Mouse (Mus musculus) limb, embryonic 15.5 days (tissue): ENCODE data around the gene Mrc1. TPM values are rescaled to one million over a fixed set of nuclear protein-coding genes. Genes with fewer than 3 reads are reported as not detected.
"Not testable (repeated sequence)": the region's sequence is repeated elsewhere in the genome, so short reads cannot be mapped to it uniquely, and the experiment has no call there.

ENCODE experiments used
- ATAC-seq: fragments of 200-750 bp; cut with Nextera tagmentation; 2 replicates; pipeline ENCODE4 v1.8.0; 2017; ENCODE audit warnings: low read depth, moderate TSS enrichment; ENCODE audit not compliant: insufficient number of reproducible peaks, low FRiP score, low TSS enrichment
- H3K27ac ChIP-seq: fragments of 300-500 bp; sonication (generic); 2 replicates; pipeline ENCODE4 v1.5.1; 2015; ENCODE audit warnings: moderate library complexity, mild to moderate bottlenecking, inconsistent platforms
- H3K27me3 ChIP-seq: fragments of 300-500 bp; sonication (generic); 2 replicates; pipeline ENCODE4 v1.6.1; 2015; ENCODE audit warnings: inconsistent platforms
- H3K36me3 ChIP-seq: fragments of 300-500 bp; sonication (generic); 2 replicates; pipeline ENCODE4 v1.6.1; 2015; ENCODE audit warnings: inconsistent platforms
- H3K4me1 ChIP-seq: fragments of 300-500 bp; sonication (generic); 2 replicates; pipeline ENCODE4 v1.6.1; 2015; ENCODE audit warnings: inconsistent platforms
- H3K4me2 ChIP-seq: fragments of 300-500 bp; sonication (generic); 2 replicates; pipeline ENCODE4 v1.6.1; 2015; ENCODE audit warnings: mild to moderate bottlenecking, inconsistent platforms
- H3K4me3 ChIP-seq: fragments of 300-500 bp; sonication (generic); 2 replicates; pipeline ENCODE4 v1.5.1; 2015; ENCODE audit warnings: mild to moderate bottlenecking, inconsistent platforms
- H3K9ac ChIP-seq: fragments of 300-500 bp; sonication (generic); 2 replicates; pipeline ENCODE4 v1.6.1; 2015; ENCODE audit warnings: inconsistent platforms
- H3K9me3 ChIP-seq: fragments of 300-500 bp; sonication (generic); 2 replicates; pipeline ENCODE4 v1.6.1; 2016; ENCODE audit warnings: inconsistent platforms
- WGBS: fragments of 180-500 bp; shearing (Covaris S2); methylation state at CpG from one replicate; pipeline ENCODE4 v1.1.7; 2015; 5-methylcytosine and 5-hydroxymethylcytosine counted together
- polyA plus RNA-seq: library from polyadenylated mRNA; unstranded; fragments of >200 nt; fragmentation: Nextera tagmentation; extraction: Ambion mirVana; gene quantifications from 2 replicates; pipeline ENCODE4 v1.2.1, GENCODE M21; 2015

The Mrc1 gene
- 13.0 and 13.1 TPM in 2 replicates for polyA plus RNA-seq

DNA sequence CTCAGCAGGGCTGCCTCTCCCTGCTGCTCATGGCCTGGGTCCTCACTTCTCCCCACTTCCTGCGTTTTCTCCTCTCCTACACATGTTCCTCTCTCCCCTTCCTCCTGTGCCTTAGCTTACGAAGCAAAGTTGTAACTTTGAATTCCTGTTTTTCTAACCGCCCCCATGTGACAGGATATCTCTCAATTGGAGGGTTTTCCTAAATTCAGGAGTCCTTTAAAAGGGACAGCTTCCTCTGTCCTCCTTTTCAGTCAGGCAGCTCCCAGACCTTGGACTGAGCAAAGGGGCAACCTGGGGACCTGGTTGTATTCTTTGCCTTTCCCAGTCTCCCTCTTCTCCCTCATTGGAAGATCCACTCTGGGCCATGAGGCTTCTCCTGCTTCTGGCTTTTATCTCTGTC, at the start of gene Mrc1:
Gene Mrc1 (plus strand): TSS at position 244 of the 400 bp plus-strand sequence.
- 52% methylated on average over 3 of the region's 3 CpGs for WGBS
- no peaks in the 10 kb centered on the region for H3K9me3 ChIP-seq
- no peak within 1 kb of the TSS for H3K9ac ChIP-seq
- H3K4me3 ChIP-seq: no peak within 1 kb of the TSS
- no peaks in the 10 kb centered on the region for H3K36me3 ChIP-seq
- ATAC-seq: no peak
- no peaks in the 10 kb centered on the region for H3K27me3 ChIP-seq
- H3K4me2 ChIP-seq: no peak within 1 kb of the TSS
- H3K4me1 ChIP-seq: no peaks in the 10 kb centered on the region
- no peak within 1 kb of the TSS for H3K27ac ChIP-seq

DNA sequence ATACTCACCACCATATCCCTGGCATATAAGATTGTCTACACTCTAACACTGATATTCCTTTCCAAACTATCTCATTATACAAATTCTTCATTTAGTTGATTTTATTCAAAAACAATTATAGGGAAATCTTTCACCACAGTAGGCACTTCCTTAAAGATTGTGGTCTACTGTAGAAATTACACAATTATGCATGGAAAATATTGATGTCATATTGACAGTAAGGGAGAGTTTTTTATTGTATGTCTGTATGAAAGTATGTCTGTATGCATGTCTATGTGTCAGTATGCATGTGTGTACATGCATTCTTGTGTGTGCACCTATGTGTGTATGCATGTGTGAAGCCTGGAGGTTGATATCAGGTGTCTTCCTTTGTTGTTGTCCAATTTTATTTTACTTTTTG, 44.8 kb upstream of the Mrc1 start:
- H3K9me3 ChIP-seq: no peaks in the 10 kb centered on the region
- H3K27me3 ChIP-seq: no peaks in the 10 kb centered on the region
- H3K4me1 ChIP-seq: no peaks in the 10 kb centered on the region
- no peak overlapping the region for H3K4me3 ChIP-seq
- no peak overlapping the region for H3K9ac ChIP-seq
- H3K36me3 ChIP-seq: no peaks in the 10 kb centered on the region
- H3K4me2 ChIP-seq: no peak overlapping the region
- no peak for ATAC-seq
- H3K27ac ChIP-seq: no peak overlapping the region

DNA sequence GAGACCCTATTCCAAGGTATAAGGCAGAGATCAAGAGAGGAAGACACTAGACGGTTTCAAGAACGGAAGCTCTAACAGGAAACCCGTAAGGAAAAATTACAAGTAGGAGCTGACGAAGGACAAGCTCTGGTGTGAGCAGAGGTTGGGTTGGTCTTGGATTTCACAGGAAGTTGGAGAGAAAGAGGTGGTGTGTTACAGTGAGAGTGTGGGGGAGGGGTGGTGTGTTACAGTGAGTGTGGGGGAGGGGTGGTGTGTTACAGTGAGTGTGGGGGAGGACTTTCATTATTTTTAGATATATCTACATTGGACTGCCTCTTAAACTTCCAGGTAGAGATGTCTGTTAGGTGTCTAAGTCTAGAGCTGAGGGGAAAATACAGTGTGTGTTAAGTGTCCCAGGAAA, 38.5 kb upstream of the Mrc1 start:
- WGBS: 67% methylated on average over 4 of the region's 4 CpGs
- no peaks in the 10 kb centered on the region for H3K4me1 ChIP-seq
- H3K27me3 ChIP-seq: no peaks in the 10 kb centered on the region
- no peak overlapping the region for H3K27ac ChIP-seq
- no peak for ATAC-seq
- no peak overlapping the region for H3K4me2 ChIP-seq
- H3K9ac ChIP-seq: no peak overlapping the region
- no peaks in the 10 kb centered on the region for H3K36me3 ChIP-seq
- H3K9me3 ChIP-seq: no peaks in the 10 kb centered on the region
- H3K4me3 ChIP-seq: no peak overlapping the region

DNA sequence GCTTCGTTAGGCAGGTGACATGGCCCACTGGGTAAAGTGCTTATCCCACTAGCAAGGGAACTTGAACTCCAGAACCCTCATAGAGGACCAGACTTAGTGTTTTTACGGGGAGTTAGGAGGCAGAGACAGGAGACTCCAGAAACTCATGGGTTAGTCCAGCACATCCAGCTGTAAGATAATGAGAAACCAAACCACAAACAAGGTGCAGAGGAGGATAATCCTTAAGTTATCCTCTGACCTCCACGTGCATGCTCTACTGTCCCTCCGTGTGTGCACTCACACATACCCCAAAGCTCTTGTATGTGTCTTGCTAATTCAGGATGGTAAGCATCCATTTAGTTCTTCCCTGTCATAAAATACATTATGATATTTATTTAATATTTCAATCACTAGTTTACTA, 37.6 kb upstream of the Mrc1 start:
- no peaks in the 10 kb centered on the region for H3K36me3 ChIP-seq
- H3K4me3 ChIP-seq: no peak overlapping the region
- no peaks in the 10 kb centered on the region for H3K9me3 ChIP-seq
- H3K4me1 ChIP-seq: no peaks in the 10 kb centered on the region
- no peak for ATAC-seq
- WGBS: 76% methylated on average over 4 of the region's 4 CpGs
- H3K27ac ChIP-seq: no peak overlapping the region
- no peaks in the 10 kb centered on the region for H3K27me3 ChIP-seq
- no peak overlapping the region for H3K4me2 ChIP-seq
- H3K9ac ChIP-seq: no peak overlapping the region

DNA sequence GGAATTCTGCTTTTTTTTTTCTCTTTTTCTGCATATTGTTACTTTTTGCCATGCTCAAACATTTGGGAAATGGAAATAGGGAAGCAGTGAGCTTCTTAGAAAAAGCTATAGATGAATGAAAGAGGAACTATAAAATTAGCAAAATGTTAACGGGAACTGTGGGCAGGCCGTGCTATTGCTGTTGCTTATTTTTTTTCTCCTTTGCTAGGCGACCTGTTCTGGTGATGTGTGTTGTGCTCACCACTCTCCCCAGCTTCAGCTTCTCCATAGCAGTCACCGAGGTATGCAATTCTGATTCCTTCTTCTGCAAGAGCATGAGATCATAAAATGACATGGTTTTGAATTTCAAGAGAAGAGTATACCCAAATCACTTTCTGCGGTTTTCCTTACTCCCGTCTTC, 37.1 kb upstream of the Mrc1 start:
- WGBS: 55% methylated on average over 6 of the region's 6 CpGs
- H3K4me1 ChIP-seq: no peaks in the 10 kb centered on the region
- no peak overlapping the region for H3K9ac ChIP-seq
- no peaks in the 10 kb centered on the region for H3K36me3 ChIP-seq
- no peak overlapping the region for H3K4me3 ChIP-seq
- no peaks in the 10 kb centered on the region for H3K9me3 ChIP-seq
- H3K27me3 ChIP-seq: no peaks in the 10 kb centered on the region
- H3K27ac ChIP-seq: no peak overlapping the region
- no peak overlapping the region for H3K4me2 ChIP-seq
- no peak for ATAC-seq

DNA sequence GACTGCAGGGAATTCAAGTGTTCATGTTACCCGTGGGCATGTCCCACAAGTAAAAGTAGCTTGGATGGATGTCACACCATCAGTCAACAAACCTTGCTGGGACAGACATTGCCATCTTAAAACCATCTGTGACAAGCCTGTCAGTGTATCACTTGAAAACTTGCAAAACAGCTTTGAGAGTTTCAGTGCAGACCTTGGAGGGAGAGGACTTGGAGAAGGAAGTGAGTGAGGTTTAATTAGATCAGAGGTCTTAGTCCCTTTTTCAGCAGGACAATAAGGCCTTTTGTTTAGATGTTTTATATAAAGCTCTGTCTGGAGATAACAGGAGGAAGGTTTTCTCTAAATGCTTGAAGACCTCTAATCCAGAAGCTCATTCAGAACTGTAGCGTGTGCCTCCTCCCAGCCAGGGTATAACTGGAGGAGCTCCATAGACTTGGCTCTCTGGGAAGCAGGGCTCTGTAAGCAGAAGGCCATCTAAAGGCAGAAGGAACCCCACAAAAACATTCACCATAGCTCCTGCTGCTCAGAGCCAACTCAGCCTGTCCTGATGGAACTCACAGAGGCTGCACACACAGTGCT, 30.8 kb upstream of the Mrc1 start:
- not testable (repeated sequence) for H3K36me3 ChIP-seq, H3K9me3 ChIP-seq, ATAC-seq, H3K4me1 ChIP-seq, H3K4me2 ChIP-seq, H3K9ac ChIP-seq, H3K27ac ChIP-seq, H3K4me3 ChIP-seq, H3K27me3 ChIP-seq
- WGBS: 86% methylated on average over 1 of the region's 2 CpGs

DNA sequence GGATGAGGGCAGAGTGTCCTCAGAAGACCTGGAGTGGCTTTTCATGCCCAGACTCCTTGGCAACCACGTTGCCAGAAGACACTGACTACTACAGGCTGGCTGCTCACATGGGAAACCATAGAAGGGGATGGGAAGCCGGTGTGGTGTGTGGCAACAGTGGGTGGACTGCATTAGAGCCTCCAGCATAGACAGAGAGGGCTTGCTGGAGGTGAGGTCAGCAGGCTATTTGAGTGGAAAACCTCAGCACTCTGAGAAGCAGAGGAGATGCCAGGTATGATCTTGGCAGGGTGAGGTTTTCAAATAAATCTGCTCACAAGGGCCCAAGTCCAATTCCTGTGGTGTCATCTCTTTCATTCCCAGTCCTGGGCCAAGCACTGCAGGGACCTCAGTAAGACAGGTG, 29.6 kb upstream of the Mrc1 start:
- WGBS: 50% methylated on average over 2 of the region's 2 CpGs
- H3K9me3 ChIP-seq: no peaks in the 10 kb centered on the region
- H3K4me2 ChIP-seq: no peak overlapping the region
- no peaks in the 10 kb centered on the region for H3K36me3 ChIP-seq
- H3K9ac ChIP-seq: no peak overlapping the region
- no peaks in the 10 kb centered on the region for H3K27me3 ChIP-seq
- no peak for ATAC-seq
- no peak overlapping the region for H3K4me3 ChIP-seq
- no peak overlapping the region for H3K27ac ChIP-seq
- H3K4me1 ChIP-seq: no peaks in the 10 kb centered on the region

DNA sequence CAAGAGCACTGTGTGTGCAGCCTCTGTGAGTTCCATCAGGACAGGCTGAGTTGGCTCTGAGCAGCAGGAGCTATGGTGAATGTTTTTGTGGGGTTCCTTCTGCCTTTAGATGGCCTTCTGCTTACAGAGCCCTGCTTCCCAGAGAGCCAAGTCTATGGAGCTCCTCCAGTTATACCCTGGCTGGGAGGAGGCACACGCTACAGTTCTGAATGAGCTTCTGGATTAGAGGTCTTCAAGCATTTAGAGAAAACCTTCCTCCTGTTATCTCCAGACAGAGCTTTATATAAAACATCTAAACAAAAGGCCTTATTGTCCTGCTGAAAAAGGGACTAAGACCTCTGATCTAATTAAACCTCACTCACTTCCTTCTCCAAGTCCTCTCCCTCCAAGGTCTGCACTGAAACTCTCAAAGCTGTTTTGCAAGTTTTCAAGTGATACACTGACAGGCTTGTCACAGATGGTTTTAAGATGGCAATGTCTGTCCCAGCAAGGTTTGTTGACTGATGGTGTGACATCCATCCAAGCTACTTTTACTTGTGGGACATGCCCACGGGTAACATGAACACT, 28.2 kb upstream of the Mrc1 start:
- not testable (repeated sequence) for H3K36me3 ChIP-seq, H3K27ac ChIP-seq, ATAC-seq, H3K4me1 ChIP-seq, H3K9ac ChIP-seq, H3K4me2 ChIP-seq, H3K9me3 ChIP-seq, H3K27me3 ChIP-seq, H3K4me3 ChIP-seq
- WGBS: 83% methylated on average over 1 of the region's 2 CpGs

DNA sequence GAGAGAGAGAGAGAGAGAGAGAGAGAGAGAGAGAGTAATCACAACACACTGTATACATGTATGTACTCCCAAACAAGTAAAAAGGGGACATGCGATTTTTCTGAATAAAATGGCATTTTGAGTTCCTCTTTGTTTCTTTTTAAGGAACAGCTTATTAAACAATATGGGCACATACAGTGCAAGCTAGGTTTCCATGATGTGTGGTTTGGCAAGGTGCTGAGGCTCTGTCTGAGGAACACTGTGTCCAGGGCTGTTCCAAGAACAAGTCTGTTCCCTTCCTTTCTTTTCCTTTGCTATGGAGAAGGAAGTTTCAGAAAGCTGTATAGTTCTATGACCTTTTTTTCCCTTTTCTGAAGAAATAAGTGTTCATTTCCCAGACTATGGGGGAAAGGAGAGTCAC, 24.9 kb upstream of the Mrc1 start:
- no peak for ATAC-seq

DNA sequence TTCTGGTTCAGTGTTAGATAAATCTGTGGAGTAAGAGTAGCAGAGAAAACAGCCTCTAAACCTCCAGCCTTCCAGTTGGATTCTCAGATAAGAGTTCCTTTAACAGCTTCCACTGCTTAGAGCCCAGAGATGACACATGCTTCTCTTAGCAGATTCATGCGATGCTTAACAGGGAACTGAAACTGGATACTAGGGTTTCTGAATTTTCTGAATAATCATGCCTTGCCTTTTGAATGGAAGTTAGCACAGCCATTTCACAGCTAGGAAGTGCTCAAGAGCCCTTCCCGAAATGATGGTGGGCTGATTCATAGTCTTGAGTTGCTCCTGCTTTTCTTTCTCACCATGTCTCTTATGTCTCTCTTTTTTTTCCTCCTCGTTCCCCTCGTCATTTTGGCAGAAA, 22.4 kb upstream of the Mrc1 start:
- ATAC-seq: no peak
- no peaks in the 10 kb centered on the region for H3K36me3 ChIP-seq
- no peak overlapping the region for H3K27ac ChIP-seq
- no peaks in the 10 kb centered on the region for H3K27me3 ChIP-seq
- H3K4me1 ChIP-seq: no peaks in the 10 kb centered on the region
- WGBS: 74% methylated on average over 4 of the region's 4 CpGs
- no peaks in the 10 kb centered on the region for H3K9me3 ChIP-seq
- no peak overlapping the region for H3K4me2 ChIP-seq
- no peak overlapping the region for H3K9ac ChIP-seq
- no peak overlapping the region for H3K4me3 ChIP-seq

More for the DNA sequence above, 24.9 kb upstream of the Mrc1 start:
- WGBS: 93% methylated on average over 1 of the region's 1 CpGs
- Histone ChIP-seq H3K27ac (no peak overlapping the region), H3K36me3 (no peaks in the 10 kb centered on the region), H3K4me3 (no peak overlapping the region), H3K9ac (no peak overlapping the region), H3K4me2 (no peak overlapping the region), H3K27me3 (no peaks in the 10 kb centered on the region), H3K9me3 (no peaks in the 10 kb centered on the region), H3K4me1 (no peaks in the 10 kb centered on the region)

DNA sequence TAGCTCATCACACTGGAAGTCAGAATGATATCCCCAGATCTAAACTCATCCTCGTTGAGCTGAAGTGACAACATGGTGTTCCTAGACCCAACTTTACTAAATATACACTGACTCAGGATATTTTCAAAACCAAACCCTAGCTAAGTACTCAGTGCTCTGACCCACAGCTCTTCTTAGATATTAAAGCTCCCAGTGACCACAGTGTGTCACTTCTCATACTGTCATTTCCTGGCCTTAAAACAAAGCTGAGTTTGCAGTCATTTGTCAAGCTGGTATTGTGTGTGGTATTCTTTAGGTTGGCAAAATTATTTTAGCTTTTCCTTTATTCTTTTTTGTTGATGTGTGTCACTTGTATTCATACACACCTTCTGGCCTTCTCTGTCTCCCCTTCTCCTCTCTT, 18.5 kb upstream of the Mrc1 start:
- no peaks in the 10 kb centered on the region for H3K27me3 ChIP-seq
- no peak for ATAC-seq
- H3K4me3 ChIP-seq: no peak overlapping the region
- H3K4me1 ChIP-seq: no peaks in the 10 kb centered on the region
- H3K27ac ChIP-seq: no peak overlapping the region
- H3K9me3 ChIP-seq: no peaks in the 10 kb centered on the region
- no peak overlapping the region for H3K9ac ChIP-seq
- WGBS: 90% methylated on average over 1 of the region's 1 CpGs
- H3K4me2 ChIP-seq: no peak overlapping the region
- no peaks in the 10 kb centered on the region for H3K36me3 ChIP-seq

DNA sequence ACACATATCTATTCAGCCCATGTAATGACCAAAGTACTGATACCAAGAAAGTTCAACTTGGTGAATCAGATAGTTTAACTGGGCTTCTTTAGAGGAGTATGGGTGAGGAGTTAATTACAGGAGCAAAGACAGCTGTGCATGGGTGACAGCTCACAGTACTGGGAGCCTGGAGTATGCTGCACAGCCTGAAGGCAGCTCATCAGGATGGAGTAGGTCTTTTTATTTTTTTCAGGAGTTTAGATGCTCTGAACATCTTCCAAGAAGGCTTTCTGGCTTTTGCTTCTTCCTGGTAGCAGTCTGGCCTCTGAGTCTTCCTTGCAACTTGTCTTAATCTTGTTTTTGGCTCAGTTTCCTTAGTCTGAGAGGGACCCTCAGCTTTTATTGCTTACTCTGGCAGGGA, 17.6 kb upstream of the Mrc1 start:
- Histone ChIP-seq H3K36me3 (no peaks in the 10 kb centered on the region), H3K4me3 (no peak overlapping the region), H3K27ac (no peak overlapping the region), H3K27me3 (no peaks in the 10 kb centered on the region), H3K4me2 (no peak overlapping the region), H3K9me3 (no peaks in the 10 kb centered on the region), H3K4me1 (no peaks in the 10 kb centered on the region), H3K9ac (no peak overlapping the region)
- no peak for ATAC-seq

DNA sequence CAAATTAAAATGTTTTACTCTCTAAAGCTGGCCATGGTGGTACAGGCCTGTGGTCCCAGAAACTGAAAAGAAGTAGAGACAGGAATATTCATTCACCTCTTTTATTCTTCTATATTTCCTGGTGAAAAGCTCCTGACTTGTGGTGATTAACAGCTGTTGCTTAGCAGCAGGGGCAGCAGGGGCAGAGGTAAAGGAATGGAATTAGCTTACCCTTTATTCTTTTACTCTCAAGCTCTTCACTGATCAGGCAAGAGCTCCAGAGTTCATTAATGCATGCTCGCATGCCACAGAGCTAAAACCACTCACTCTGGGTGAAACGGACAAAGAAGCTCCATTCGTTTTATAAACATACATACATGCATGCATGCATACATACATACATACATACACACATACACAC, 14.4 kb upstream of the Mrc1 start:
- no peaks in the 10 kb centered on the region for H3K36me3 ChIP-seq
- no peak overlapping the region for H3K4me2 ChIP-seq
- no peak for ATAC-seq
- no peaks in the 10 kb centered on the region for H3K27me3 ChIP-seq
- no peak overlapping the region for H3K4me3 ChIP-seq
- H3K9ac ChIP-seq: no peak overlapping the region
- no peaks in the 10 kb centered on the region for H3K4me1 ChIP-seq
- H3K27ac ChIP-seq: no peak overlapping the region
- no peaks in the 10 kb centered on the region for H3K9me3 ChIP-seq
- WGBS: 63% methylated on average over 3 of the region's 3 CpGs
